Comparison of ENCODE assay signal across 11 mouse cellular contexts in the genomic region with DNA sequence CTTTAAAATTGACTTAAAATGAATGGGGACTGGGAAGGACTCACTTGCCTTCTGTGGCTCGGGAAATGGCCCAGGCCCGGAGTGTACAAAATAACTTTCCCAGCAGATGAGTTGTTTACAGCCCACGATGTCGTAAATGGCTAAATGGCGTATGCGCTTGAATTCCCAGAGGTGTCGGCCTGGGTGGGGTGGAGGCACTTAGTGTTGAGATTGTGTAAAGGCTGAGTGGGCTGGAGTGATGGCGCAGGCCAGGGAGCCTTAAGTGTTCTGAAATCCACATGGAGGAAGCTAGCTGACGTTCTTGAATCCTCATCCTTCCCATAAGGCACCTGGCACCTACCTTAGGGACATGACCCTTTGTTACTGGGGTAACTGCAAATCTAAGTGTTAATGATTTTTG. TPM values are rescaled to one million over a fixed set of nuclear protein-coding genes. Genes with fewer than 3 reads are reported as not detected.
DNase-seq lines count a peak whose midpoint lies in the region; ATAC-seq and TF ChIP-seq lines count a peak whose summit lies in the region.
"Had no signal": no experiment of that assay in that cellular context is flagged by ENCODE, and none has a peak within 500 bp of the region (broad histone marks: within the 10 kb centered on the region; RNA-seq: fewer than 3 reads in every experiment).

No protein-coding gene starts in this region.

- H3K4me3 ChIP-seq in kidney, embryonic 14.5 days (ENCODE audit: low read length): no peak overlapping the region
- no peak overlapping the region for H3K4me3 ChIP-seq in intestine, postnatal 0 days (ENCODE audit: low read depth, low read length)
- H3K4me3 ChIP-seq in left cerebral cortex, adult 2 months: no peak overlapping the region

- no peak overlapping the region for H3K27ac ChIP-seq in kidney, embryonic 14.5 days (ENCODE audit: low read depth, low read length)
- peak overlapping the region; percentile 43; the same call in 1 of the 2 replicates for H3K27ac ChIP-seq in intestine, postnatal 0 days (ENCODE audit: low read depth, low read length)
- H3K27ac ChIP-seq in left cerebral cortex, adult 2 months: no peak overlapping the region

- DNase-seq in adrenal gland, postnatal 14 days: peak; percentile 25
- no peak for DNase-seq in adrenal gland, postnatal 36 days
- DNase-seq in kidney, adult 9 months: peak; percentile 31
- DNase-seq in retina, embryonic 14.5 days (ENCODE audit: low spot score): peak; percentile 36
- DNase-seq in left cerebral cortex, adult 2 months (ENCODE audit: extremely low spot score in 1 of 2, low spot score in 2 of 2): no peak
- no peak for DNase-seq in embryo, embryonic 11 days
- DNase-seq: adrenal gland, postnatal 25 days; left cerebral cortex, postnatal 4 days; thymus, postnatal 36 days had no signal

- H3K4me2 ChIP-seq in kidney, embryonic 14.5 days (replicated peaks; ENCODE audit: low read depth, low read length): no peak overlapping the region
- H3K4me2 ChIP-seq in intestine, postnatal 0 days (replicated peaks; ENCODE audit: low read depth): peak overlapping the region; percentile 47; the same call in 1 of the 2 replicates

- no peaks in the 10 kb centered on the region for H3K27me3 ChIP-seq in kidney, embryonic 14.5 days (ENCODE audit: control insufficient read depth, insufficient read depth, low read length)
- H3K27me3 ChIP-seq in intestine, postnatal 0 days (replicated peaks; ENCODE audit: control insufficient read depth, insufficient read depth, low read length): no peaks in the 10 kb centered on the region

- H3K9ac ChIP-seq in kidney, embryonic 14.5 days (ENCODE audit: low read depth, low read length): no peak overlapping the region
- no peak overlapping the region for H3K9ac ChIP-seq in intestine, postnatal 0 days (ENCODE audit: low read depth, low read length)

- 53% methylated on average over 9 of the region's 9 CpGs for WGBS in kidney, embryonic 14.5 days
- WGBS in intestine, postnatal 0 days: 36% methylated on average over 9 of the region's 9 CpGs

- no peaks in the 10 kb centered on the region for H3K9me3 ChIP-seq in kidney, embryonic 14.5 days (ENCODE audit: control insufficient read depth, low read length)
- H3K9me3 ChIP-seq in intestine, postnatal 0 days (ENCODE audit: control insufficient read depth): no peaks in the 10 kb centered on the region

- H3K36me3 ChIP-seq in kidney, embryonic 14.5 days (ENCODE audit: control insufficient read depth, insufficient read depth, low read length): no peaks in the 10 kb centered on the region
- no peaks in the 10 kb centered on the region for H3K36me3 ChIP-seq in intestine, postnatal 0 days (ENCODE audit: control insufficient read depth, insufficient read depth)

- ATAC-seq in kidney, embryonic 14.5 days (ENCODE audit: low FRiP score, low TSS enrichment): no peak
- no peak for ATAC-seq in intestine, postnatal 0 days

- no peak for TF ChIP-seq CTCF in intestine, postnatal 0 days (IDR thresholded peaks at IDR 0.05; ENCODE audit: low read depth)
- TF ChIP-seq CTCF in left cerebral cortex, adult 2 months (IDR thresholded peaks at IDR 0.05): no peak

- H3K4me1 ChIP-seq in kidney, embryonic 14.5 days (ENCODE audit: control insufficient read depth, insufficient read depth, low read length): peaks cover 13% of the 10 kb centered on the region; the same call in 1 of the 2 replicates
- peaks cover 14% of the 10 kb centered on the region; the same call in 1 of the 2 replicates for H3K4me1 ChIP-seq in intestine, postnatal 0 days (replicated peaks; ENCODE audit: control insufficient read depth, insufficient read depth, low read length)

- intact Hi-C loops in left cerebral cortex, adult 2 months (cut with DNase I): loop anchor here (10.0 kb wide), 1 partner anchor 726 kb away; no protein-coding TSS in a partner anchor

RNA-seq across cellular contexts. Expression of a gene that starts 7.2 kb away (rescaled TPM):
- 34.3 and 38.9 TPM in 2 replicates for total RNA-seq in adrenal gland, postnatal 14 days (2021)
- total RNA-seq in adrenal gland, postnatal 36 days (2021): 10 to 100 TPM; 39.7 to 42.7 TPM
- 47.1 and 64.8 TPM in 2 replicates for polyA plus RNA-seq in kidney, embryonic 14.5 days (2014; fragmentation: Nextera tagmentation; extraction: Ambion mirVana)
- 29.8 and 31.0 TPM in 2 replicates for polyA plus RNA-seq in intestine, postnatal 0 days (2015; fragmentation: Nextera tagmentation; extraction: Ambion mirVana)
- total RNA-seq in left cerebral cortex, adult 2 months (2021): 10 to 100 TPM; 47.7 to 52.0 TPM

RNA-seq across cellular contexts. Expression of a gene that starts 7.5 kb away (rescaled TPM):
- total RNA-seq in adrenal gland, postnatal 14 days (2021): 23.6 and 33.8 TPM in 2 replicates
- total RNA-seq in adrenal gland, postnatal 36 days (2021): 10 to 100 TPM; 22.1 to 26.0 TPM
- polyA plus RNA-seq in kidney, embryonic 14.5 days (2014; fragmentation: Nextera tagmentation; extraction: Ambion mirVana): 13.9 and 18.5 TPM in 2 replicates
- 19.2 and 20.0 TPM in 2 replicates for polyA plus RNA-seq in intestine, postnatal 0 days (2015; fragmentation: Nextera tagmentation; extraction: Ambion mirVana)
- 1 to 10 TPM; 4.1 to 4.6 TPM for total RNA-seq in left cerebral cortex, adult 2 months (2021)

RNA-seq across cellular contexts. Expression of a gene that starts 36.9 kb away (rescaled TPM):
- 0.70 and 0.75 TPM in 2 replicates for total RNA-seq in adrenal gland, postnatal 14 days (2021)
- under 1 TPM; 0.13 TPM for total RNA-seq in adrenal gland, postnatal 36 days (2021)
- polyA plus RNA-seq in kidney, embryonic 14.5 days (2014; fragmentation: Nextera tagmentation; extraction: Ambion mirVana): 2.9 and 3.2 TPM in 2 replicates
- polyA plus RNA-seq in intestine, postnatal 0 days (2015; fragmentation: Nextera tagmentation; extraction: Ambion mirVana): 0.92 and 0.98 TPM in 2 replicates
- 1 to 10 TPM in 1 of 2 experiments, under 1 TPM in 1; 0.72 to 1.2 TPM for total RNA-seq in left cerebral cortex, adult 2 months (2021)

Comparison
In these comparisons a context has a peak if more than half of its experiments do, and no peak if none do; other contexts are left out.
1. DNase-seq: peak in adrenal gland, postnatal 14 days (single experiment), kidney, adult 9 months (single experiment) and retina, embryonic 14.5 days (single experiment); none in adrenal gland, postnatal 36 days (0 of 2), left cerebral cortex, adult 2 months (0 of 2) and embryo, embryonic 11 days (single experiment).